Mouse (Mus musculus) kidney, adult 2 months (tissue): ENCODE results near the gene Trip6. TPM values are rescaled to one million over a fixed set of nuclear protein-coding genes. Genes with fewer than 3 reads are reported as not detected.

ENCODE experiments used
- DNase-seq: peaks from one replicate; pipeline ENCODE4 v3.0.0; 2021
- H3K27ac ChIP-seq: fragments of 200-500 bp; 2 replicates; pipeline ENCODE4 v1.5.1; 2012; ENCODE audit warnings: low read depth, low read length, control low read depth, inconsistent platforms; ENCODE audit not compliant: insufficient read depth
- H3K27me3 ChIP-seq: fragments of 200-500 bp; replicated peaks from 2 replicates; pipeline ENCODE4 v1.6.1; 2012; ENCODE audit warnings: mild to moderate bottlenecking, moderate library complexity, low read length, inconsistent platforms; ENCODE audit not compliant: control insufficient read depth, insufficient read depth
- H3K36me3 ChIP-seq: fragments of 200-500 bp; 2 replicates; pipeline ENCODE4 v1.6.1; 2012; ENCODE audit warnings: mild to moderate bottlenecking, moderate library complexity, low read length, inconsistent platforms; ENCODE audit not compliant: control insufficient read depth, insufficient read depth
- H3K4me1 ChIP-seq: fragments of 200-500 bp; 2 replicates; pipeline ENCODE4 v1.6.1; 2011; ENCODE audit warnings: low read length; ENCODE audit not compliant: control insufficient read depth, insufficient read depth
- H3K4me3 ChIP-seq: fragments of 200-500 bp; 2 replicates; pipeline ENCODE4 v1.5.1; 2011; ENCODE audit warnings: mild to moderate bottlenecking, low read depth, low read length, control low read depth; ENCODE audit not compliant: insufficient read depth
- CTCF ChIP-seq: fragments of 200-500 bp; conservative IDR thresholded peaks from 2 replicates; pipeline ENCODE4 v1.5.1; 2011; ENCODE audit warnings: low read depth, mild to moderate bottlenecking, control low read depth, low read length, moderate library complexity, mixed read lengths; ENCODE audit not compliant: insufficient read depth, insufficient read length
- POLR2A ChIP-seq: fragments of 200-500 bp; IDR thresholded peaks from one replicate; pipeline ENCODE4 v1.6.1; 2011; ENCODE audit warnings: low read depth, low read length, control low read depth
- WGBS: fragments of 180-500 bp; shearing (Covaris S2); methylation state at CpG from one replicate; pipeline ENCODE4 v1.1.7; 2018; 5-methylcytosine and 5-hydroxymethylcytosine counted together
- polyA plus RNA-seq: library from polyadenylated mRNA; depleted of rRNA; stranded (reverse); fragments of >200 nt; gene quantifications from 2 replicates; pipeline ENCODE4 v1.2.3, GENCODE M21; 2012; rRNA removed

Gene Trip6
- 53.2 and 60.2 TPM in 2 replicates for polyA plus RNA-seq

GRCm38 (mm10) chr5:137314193-137315083 lies at the start of gene Trip6:
Gene Trip6, minus strand, starts transcription at chr5:137314404.
- H3K4me3 ChIP-seq = peak within 1 kb of the TSS; percentile 72
- 33% methylated on average over 30 of the region's 30 CpGs for WGBS
- TF ChIP-seq POLR2A = no peak
- no peak for TF ChIP-seq CTCF
- DNase-seq = peak; percentile 92
- no peaks in the 10 kb centered on the region for H3K27me3 ChIP-seq
- peaks cover 9% of the 10 kb centered on the region; the same call in 1 of the 2 replicates for H3K4me1 ChIP-seq
- peak within 1 kb of the TSS; percentile 77 for H3K27ac ChIP-seq
- no peaks in the 10 kb centered on the region for H3K36me3 ChIP-seq

GRCm38 (mm10) chr5:137358382-137358781 lies 44.2 kb upstream of the Trip6 start:
- no peaks in the 10 kb centered on the region for H3K27me3 ChIP-seq
- no peaks in the 10 kb centered on the region for H3K4me1 ChIP-seq
- 33% methylated on average over 7 of the region's 7 CpGs for WGBS
- H3K27ac ChIP-seq = no peak overlapping the region
- TF ChIP-seq CTCF = 0 out of 2 replicates have a peak, but pooled peaks have one; percentile 26
- no peak for TF ChIP-seq POLR2A
- H3K36me3 ChIP-seq = peaks cover 10% of the 10 kb centered on the region
- no peak overlapping the region for H3K4me3 ChIP-seq
- peak; percentile 42 for DNase-seq

- no peak for TF ChIP-seq CTCF
- no peak for TF ChIP-seq POLR2A
- no peak overlapping the region for H3K4me3 ChIP-seq
- 69% methylated on average over 17 of the region's 17 CpGs for WGBS
- H3K27me3 ChIP-seq = no peaks in the 10 kb centered on the region
- no peak overlapping the region for H3K27ac ChIP-seq
- DNase-seq = no peak
- peaks cover 3% of the 10 kb centered on the region; the same call in 1 of the 2 replicates for H3K36me3 ChIP-seq
- peaks cover 10% of the 10 kb centered on the region; the same call in 1 of the 2 replicates for H3K4me1 ChIP-seq
Observed at GRCm38 (mm10) chr5:137354091-137354490, 39.9 kb upstream of the Trip6 start.

GRCm38 (mm10) chr5:137352011-137352975 lies 38.1 kb upstream of the Trip6 start:
- Histone ChIP-seq H3K27me3 (no peaks in the 10 kb centered on the region), H3K36me3 (0 out of 2 replicates have a peak, but pooled peaks cover 1% of the 10 kb centered on the region), H3K4me1 (peaks cover 17% of the 10 kb centered on the region; the same call in 1 of the 2 replicates), H3K27ac (peak overlapping the region; percentile 72), H3K4me3 (peak overlapping the region; percentile 70)
- DNase-seq = peak; percentile 83
- WGBS = 24% methylated on average over 16 of the region's 16 CpGs
- TF ChIP-seq POLR2A (peak; percentile 44), CTCF (no peak)

DNA sequence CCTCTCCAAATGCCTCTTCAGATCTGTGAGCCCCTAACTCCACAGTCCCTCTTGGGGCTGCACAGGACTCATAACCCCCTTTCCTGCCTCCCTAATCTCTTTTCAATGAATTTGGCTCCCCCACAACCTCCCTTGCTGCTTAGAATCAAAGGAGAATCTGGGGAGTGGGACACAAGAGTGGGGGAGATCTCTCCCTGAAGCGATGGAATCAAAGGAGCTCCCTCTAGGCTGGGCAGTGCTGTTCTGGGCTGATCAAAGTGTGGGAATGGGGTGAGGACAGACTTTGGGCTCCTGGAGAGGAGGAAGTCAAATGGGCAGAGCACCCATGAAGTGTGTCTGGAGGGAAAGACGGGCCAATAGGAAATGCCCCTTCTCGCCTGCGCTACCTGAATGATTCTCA lies 37.2 kb upstream of the Trip6 start:
- Histone ChIP-seq H3K4me3 (peak overlapping the region; percentile 70), H3K27me3 (no peaks in the 10 kb centered on the region), H3K27ac (peak overlapping the region; percentile 72), H3K36me3 (0 out of 2 replicates have a peak, but pooled peaks cover 1% of the 10 kb centered on the region), H3K4me1 (peaks cover 17% of the 10 kb centered on the region; the same call in 1 of the 2 replicates)
- WGBS = 30% methylated on average over 4 of the region's 4 CpGs
- TF ChIP-seq CTCF = no peak
- TF ChIP-seq POLR2A = no peak
- DNase-seq = no peak

DNA sequence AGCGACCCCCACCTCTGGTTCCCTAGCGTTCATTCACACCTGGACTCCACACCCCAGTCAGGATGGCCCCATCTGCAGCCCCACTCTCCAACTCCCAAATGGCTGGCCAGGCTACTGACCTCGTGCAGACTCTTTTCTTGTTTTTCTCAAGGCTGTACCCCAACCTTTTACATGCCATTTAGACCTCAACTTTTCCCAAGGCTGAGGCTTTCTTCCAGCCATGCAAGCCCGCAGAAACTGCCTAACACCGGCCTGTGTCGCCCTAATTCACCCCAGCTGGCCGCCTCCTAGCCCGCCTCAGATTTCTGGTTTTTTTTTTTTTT lies 36.8 kb upstream of the Trip6 start:
- 9% methylated on average over 8 of the region's 8 CpGs for WGBS

More for the DNA sequence above, 36.8 kb upstream of the Trip6 start:
- Histone ChIP-seq H3K36me3 (0 out of 2 replicates have a peak, but pooled peaks cover 1% of the 10 kb centered on the region), H3K27ac (peak overlapping the region; percentile 72), H3K27me3 (no peaks in the 10 kb centered on the region), H3K4me1 (peaks cover 20% of the 10 kb centered on the region; the same call in 1 of the 2 replicates), H3K4me3 (peak overlapping the region; percentile 70)
- TF ChIP-seq POLR2A (no peak), CTCF (no peak)
- DNase-seq = no peak
